Mouse (Mus musculus): ENCODE data around the gene Mbtps1. TPM values are rescaled to one million over a fixed set of nuclear protein-coding genes. Genes with fewer than 3 reads are reported as not detected.
A peak's percentile ranks its signal among the peaks of the same experiment; 100 is the strongest.

Gene Mbtps1
- polyA plus RNA-seq, 1 experiment from 2014 or later = 50.0 TPM

GRCm38 (mm10) chr8:119503191-119503767 lies 55.3 kb downstream of the Mbtps1 start:
- Histone ChIP-seq H3K27ac (ENCODE audit: low read depth, low read length) (no peak overlapping the region; the same call in 1 of the 2 replicates), H3K9ac (ENCODE audit: low read length) (no peak overlapping the region), H3K4me3 (ENCODE audit: low read depth, low read length) (no peak overlapping the region), H3K27me3 (replicated peaks; ENCODE audit: control insufficient read depth, insufficient read depth, low read length) (no peaks in the 10 kb centered on the region), H3K4me1 (ENCODE audit: control insufficient read depth, insufficient read depth, low read length) (peaks cover 5% of the 10 kb centered on the region; the same call in 1 of the 2 replicates), H3K9me3 (replicated peaks; ENCODE audit: control insufficient read depth, low read length) (no peaks in the 10 kb centered on the region), H3K36me3 (ENCODE audit: control insufficient read depth, insufficient read depth, low read length) (peaks cover 21% of the 10 kb centered on the region), H3K4me2 (ENCODE audit: low read length) (no peak overlapping the region)
- DNase-seq (ENCODE audit: low spot score) = peak; percentile 49
- 6% methylated on average over 9 of the region's 10 CpGs for WGBS
- ATAC-seq = peak; percentile 72

- H3K4me1 ChIP-seq (ENCODE audit: control insufficient read depth, insufficient read depth, low read length) = peaks cover 5% of the 10 kb centered on the region; the same call in 1 of the 2 replicates
- no peaks in the 10 kb centered on the region for H3K9me3 ChIP-seq (replicated peaks; ENCODE audit: control insufficient read depth, low read length)
- ATAC-seq = no peak
- H3K4me2 ChIP-seq (ENCODE audit: low read length) = no peak overlapping the region
- H3K27ac ChIP-seq (ENCODE audit: low read depth, low read length) = no peak overlapping the region
- DNase-seq (ENCODE audit: low spot score) = no peak
- WGBS = 53% methylated on average over 4 of the region's 4 CpGs
- no peak overlapping the region for H3K9ac ChIP-seq (ENCODE audit: low read length)
- peaks cover 9% of the 10 kb centered on the region; the same call in 1 of the 2 replicates for H3K36me3 ChIP-seq (ENCODE audit: control insufficient read depth, insufficient read depth, low read length)
- H3K27me3 ChIP-seq (replicated peaks; ENCODE audit: control insufficient read depth, insufficient read depth, low read length) = no peaks in the 10 kb centered on the region
- H3K4me3 ChIP-seq (ENCODE audit: low read depth, low read length) = no peak overlapping the region
These were observed 56.4 kb downstream of the Mbtps1 start for GRCm38 (mm10) chr8:119502111-119502510.

GRCm38 (mm10) chr8:119501598-119501997 lies 56.9 kb downstream of the Mbtps1 start, which contains the start of gene Slc38a8:
Gene Slc38a8 (minus strand): TSS chr8:119501698.
- Histone ChIP-seq H3K9me3 (replicated peaks; ENCODE audit: control insufficient read depth, low read length) (no peaks in the 10 kb centered on the region), H3K4me2 (ENCODE audit: low read length) (no peak within 1 kb of the TSS), H3K9ac (ENCODE audit: low read length) (no peak within 1 kb of the TSS), H3K4me3 (ENCODE audit: low read depth, low read length) (no peak within 1 kb of the TSS), H3K36me3 (ENCODE audit: control insufficient read depth, insufficient read depth, low read length) (0 out of 2 replicates have a peak, but pooled peaks cover 6% of the 10 kb centered on the region), H3K27ac (ENCODE audit: low read depth, low read length) (no peak within 1 kb of the TSS), H3K27me3 (replicated peaks; ENCODE audit: control insufficient read depth, insufficient read depth, low read length) (no peaks in the 10 kb centered on the region), H3K4me1 (ENCODE audit: control insufficient read depth, insufficient read depth, low read length) (peaks cover 5% of the 10 kb centered on the region; the same call in 1 of the 2 replicates)
- no peak for ATAC-seq
- DNase-seq (ENCODE audit: low spot score) = no peak
- WGBS = 64% methylated on average over 5 of the region's 5 CpGs

GRCm38 (mm10) chr8:119499836-119500235 lies 58.7 kb downstream of the Mbtps1 start:
- no peak for DNase-seq (ENCODE audit: low spot score)
- no peak overlapping the region for H3K9ac ChIP-seq (ENCODE audit: low read length)
- no peak overlapping the region for H3K27ac ChIP-seq (ENCODE audit: low read depth, low read length)
- H3K27me3 ChIP-seq (replicated peaks; ENCODE audit: control insufficient read depth, insufficient read depth, low read length) = no peaks in the 10 kb centered on the region
- ATAC-seq = no peak
- no peaks in the 10 kb centered on the region for H3K9me3 ChIP-seq (replicated peaks; ENCODE audit: control insufficient read depth, low read length)
- H3K4me1 ChIP-seq (ENCODE audit: control insufficient read depth, insufficient read depth, low read length) = peaks cover 5% of the 10 kb centered on the region; the same call in 1 of the 2 replicates
- WGBS = 93% methylated on average over 2 of the region's 2 CpGs
- no peak overlapping the region for H3K4me3 ChIP-seq (ENCODE audit: low read depth, low read length)
- no peak overlapping the region for H3K4me2 ChIP-seq (ENCODE audit: low read length)
- H3K36me3 ChIP-seq (ENCODE audit: control insufficient read depth, insufficient read depth, low read length) = no peaks in the 10 kb centered on the region

GRCm38 (mm10) chr8:119496848-119497247 lies 61.7 kb downstream of the Mbtps1 start:
- Histone ChIP-seq H3K27me3 (replicated peaks; ENCODE audit: control insufficient read depth, insufficient read depth, low read length) (no peaks in the 10 kb centered on the region), H3K4me3 (ENCODE audit: low read depth, low read length) (no peak overlapping the region), H3K36me3 (ENCODE audit: control insufficient read depth, insufficient read depth, low read length) (no peaks in the 10 kb centered on the region), H3K9me3 (replicated peaks; ENCODE audit: control insufficient read depth, low read length) (no peaks in the 10 kb centered on the region), H3K9ac (ENCODE audit: low read length) (no peak overlapping the region), H3K4me2 (ENCODE audit: low read length) (no peak overlapping the region), H3K27ac (ENCODE audit: low read depth, low read length) (no peak overlapping the region), H3K4me1 (ENCODE audit: control insufficient read depth, insufficient read depth, low read length) (no peaks in the 10 kb centered on the region)
- no peak for ATAC-seq
- 32% methylated on average over 6 of the region's 6 CpGs for WGBS
- DNase-seq (ENCODE audit: low spot score) = no peak

- DNase-seq (ENCODE audit: low spot score) (no peak), ATAC-seq (no peak)
- H3K27ac ChIP-seq (ENCODE audit: low read depth, low read length) = no peak overlapping the region
- no peaks in the 10 kb centered on the region for H3K4me1 ChIP-seq (ENCODE audit: control insufficient read depth, insufficient read depth, low read length)
- H3K4me2 ChIP-seq (ENCODE audit: low read length) = no peak overlapping the region
- H3K9ac ChIP-seq (ENCODE audit: low read length) = no peak overlapping the region
- whole genome bisulfite sequencing = 73% methylated on average over 7 of the region's 7 CpGs
- no peaks in the 10 kb centered on the region for H3K27me3 ChIP-seq (replicated peaks; ENCODE audit: control insufficient read depth, insufficient read depth, low read length)
- no peak overlapping the region for H3K4me3 ChIP-seq (ENCODE audit: low read depth, low read length)
- no peaks in the 10 kb centered on the region for H3K36me3 ChIP-seq (ENCODE audit: control insufficient read depth, insufficient read depth, low read length)
- H3K9me3 ChIP-seq (replicated peaks; ENCODE audit: control insufficient read depth, low read length) = no peaks in the 10 kb centered on the region
These were observed 71.4 kb downstream of the Mbtps1 start for GRCm38 (mm10) chr8:119487093-119487492.

- H3K4me3 ChIP-seq (ENCODE audit: low read depth, low read length) = no peak overlapping the region
- WGBS = 83% methylated on average over 11 of the region's 11 CpGs
- H3K27me3 ChIP-seq (replicated peaks; ENCODE audit: control insufficient read depth, insufficient read depth, low read length) = no peaks in the 10 kb centered on the region
- no peak overlapping the region for H3K27ac ChIP-seq (ENCODE audit: low read depth, low read length)
- H3K9ac ChIP-seq (ENCODE audit: low read length) = no peak overlapping the region
- no peaks in the 10 kb centered on the region for H3K9me3 ChIP-seq (replicated peaks; ENCODE audit: control insufficient read depth, low read length)
- ATAC-seq = no peak
- no peak for DNase-seq (ENCODE audit: low spot score)
- no peaks in the 10 kb centered on the region for H3K4me1 ChIP-seq (ENCODE audit: control insufficient read depth, insufficient read depth, low read length)
- no peak overlapping the region for H3K4me2 ChIP-seq (ENCODE audit: low read length)
- no peaks in the 10 kb centered on the region for H3K36me3 ChIP-seq (ENCODE audit: control insufficient read depth, insufficient read depth, low read length)
These were observed 74.2 kb downstream of the Mbtps1 start for GRCm38 (mm10) chr8:119484145-119484896.

- no peaks in the 10 kb centered on the region for H3K4me1 ChIP-seq (ENCODE audit: control insufficient read depth, insufficient read depth, low read length)
- 19% methylated on average over 5 of the region's 5 CpGs for WGBS
- DNase-seq (ENCODE audit: low spot score) = no peak
- H3K4me2 ChIP-seq (ENCODE audit: low read length) = no peak overlapping the region
- no peaks in the 10 kb centered on the region for H3K27me3 ChIP-seq (replicated peaks; ENCODE audit: control insufficient read depth, insufficient read depth, low read length)
- no peak overlapping the region for H3K9ac ChIP-seq (ENCODE audit: low read length)
- no peaks in the 10 kb centered on the region for H3K9me3 ChIP-seq (replicated peaks; ENCODE audit: control insufficient read depth, low read length)
- no peak overlapping the region for H3K4me3 ChIP-seq (ENCODE audit: low read depth, low read length)
- no peak overlapping the region for H3K27ac ChIP-seq (ENCODE audit: low read depth, low read length)
- no peaks in the 10 kb centered on the region for H3K36me3 ChIP-seq (ENCODE audit: control insufficient read depth, insufficient read depth, low read length)
- ATAC-seq = no peak
These were observed 79.9 kb downstream of the Mbtps1 start for GRCm38 (mm10) chr8:119478684-119479083.

GRCm38 (mm10) chr8:119468091-119468490 lies 90.4 kb downstream of the Mbtps1 start:
- Histone ChIP-seq H3K27ac (ENCODE audit: low read depth, low read length) (no peak overlapping the region), H3K9ac (ENCODE audit: low read length) (no peak overlapping the region), H3K9me3 (replicated peaks; ENCODE audit: control insufficient read depth, low read length) (no peaks in the 10 kb centered on the region), H3K4me3 (ENCODE audit: low read depth, low read length) (no peak overlapping the region), H3K4me1 (ENCODE audit: control insufficient read depth, insufficient read depth, low read length) (peaks cover 23% of the 10 kb centered on the region), H3K27me3 (replicated peaks; ENCODE audit: control insufficient read depth, insufficient read depth, low read length) (no peaks in the 10 kb centered on the region), H3K4me2 (ENCODE audit: low read length) (no peak overlapping the region), H3K36me3 (ENCODE audit: control insufficient read depth, insufficient read depth, low read length) (no peaks in the 10 kb centered on the region)
- DNase-seq (ENCODE audit: low spot score) (no peak), ATAC-seq (no peak)
- WGBS = 93% methylated on average over 8 of the region's 8 CpGs
